Mouse (Mus musculus): Measurements from ENCODE around the gene Fbxl19. TPM values are rescaled to one million over a fixed set of nuclear protein-coding genes. Genes with fewer than 3 reads are reported as not detected.

Gene Fbxl19
- polyA plus RNA-seq, 1 experiment = 17.4 TPM

DNA sequence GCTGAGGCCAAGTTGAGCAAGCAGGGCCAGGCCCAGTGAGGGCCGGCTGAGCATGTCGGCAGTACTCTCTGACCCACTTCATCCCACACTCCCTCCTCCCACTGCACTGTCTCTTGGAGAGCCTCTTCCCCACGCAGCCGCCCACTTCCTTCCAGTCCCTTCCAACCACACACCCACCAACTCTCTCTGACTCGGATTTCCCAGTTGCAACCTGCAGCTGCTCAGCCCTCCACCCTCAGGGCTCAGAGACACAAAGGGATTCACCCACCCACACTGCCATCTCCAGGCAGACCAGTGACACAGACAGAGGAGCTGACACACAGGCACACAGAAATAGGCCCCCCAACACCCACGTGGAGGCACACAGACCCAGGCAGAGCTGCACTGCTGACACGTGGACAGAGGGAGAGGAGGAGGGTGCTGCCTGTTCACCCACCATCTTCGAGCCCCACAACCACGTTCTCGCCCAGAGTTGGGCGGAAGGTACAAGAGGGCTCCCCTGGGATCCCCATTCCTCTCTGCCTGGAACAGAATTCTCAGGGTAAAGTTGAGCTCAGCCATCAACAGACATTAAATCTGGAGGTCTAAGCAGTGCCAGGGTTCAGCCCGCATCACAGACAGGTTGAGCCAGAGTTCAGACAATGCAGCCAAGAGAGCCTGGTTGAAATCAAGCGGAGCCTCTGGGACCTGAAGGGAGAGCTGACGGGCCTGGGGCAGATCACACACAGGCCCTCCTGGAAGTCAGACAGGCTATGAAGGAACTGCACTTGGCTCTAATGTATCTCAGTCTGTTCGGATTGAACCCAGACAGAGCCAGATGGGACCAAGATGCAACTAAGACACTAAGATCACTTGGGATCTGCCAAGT lies 71.8 kb downstream of the Fbxl19 start:
- no peaks in the 10 kb centered on the region for H3K27me3 ChIP-seq (ENCODE audit: control insufficient read depth, insufficient read depth, low read length)
- no peaks in the 10 kb centered on the region for H3K36me3 ChIP-seq (ENCODE audit: control insufficient read depth, insufficient read depth, low read length)
- no peak for DNase-seq (ENCODE audit: low read depth in 1 of 2, low spot score in 2 of 2)
- TF ChIP-seq POLR2A (IDR thresholded peaks at IDR 0.05; ENCODE audit: low read depth, low read length) = no peak
- no peak for TF ChIP-seq CTCF (IDR thresholded peaks at IDR 0.05; ENCODE audit: extremely low read depth, insufficient read depth, insufficient read length, insufficient replicate concordance)
- 38% methylated on average over 15 of the region's 15 CpGs for WGBS
- no peak overlapping the region for H3K27ac ChIP-seq (ENCODE audit: insufficient read depth, low read length)
- no peaks in the 10 kb centered on the region for H3K4me1 ChIP-seq (ENCODE audit: control insufficient read depth, insufficient read depth, insufficient read length)
- H3K4me3 ChIP-seq (ENCODE audit: extremely low read depth, insufficient read depth, insufficient read length) = no peak overlapping the region

DNA sequence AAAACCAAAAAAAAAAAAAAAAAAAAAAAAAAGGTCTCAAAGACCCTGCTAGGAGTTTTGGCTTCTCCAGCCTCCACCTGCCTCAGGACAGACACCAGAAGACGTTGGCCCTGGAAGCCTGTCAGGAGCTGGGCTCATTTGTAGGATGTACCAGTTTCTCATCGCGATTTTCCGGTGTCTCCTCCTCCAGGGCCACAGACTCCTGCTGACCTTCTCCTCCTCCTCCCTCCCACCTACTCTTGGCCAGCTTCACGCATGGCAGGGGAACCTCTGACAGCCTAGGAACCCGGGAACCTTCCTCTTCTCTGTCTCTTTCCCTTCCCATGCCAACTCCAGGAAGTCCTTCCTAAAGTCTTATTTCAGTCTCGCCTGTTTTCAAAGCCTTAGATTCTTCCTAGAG lies 72.7 kb downstream of the Fbxl19 start:
- H3K4me1 ChIP-seq (ENCODE audit: control insufficient read depth, insufficient read depth, insufficient read length) = no peaks in the 10 kb centered on the region
- no peak for TF ChIP-seq CTCF (IDR thresholded peaks at IDR 0.05; ENCODE audit: extremely low read depth, insufficient read depth, insufficient read length, insufficient replicate concordance)
- TF ChIP-seq POLR2A (IDR thresholded peaks at IDR 0.05; ENCODE audit: low read depth, low read length) = no peak
- WGBS = 86% methylated on average over 7 of the region's 7 CpGs
- no peaks in the 10 kb centered on the region for H3K27me3 ChIP-seq (ENCODE audit: control insufficient read depth, insufficient read depth, low read length)
- DNase-seq (ENCODE audit: low read depth in 1 of 2, low spot score in 2 of 2) = no peak
- no peaks in the 10 kb centered on the region for H3K36me3 ChIP-seq (ENCODE audit: control insufficient read depth, insufficient read depth, low read length)
- no peak overlapping the region for H3K4me3 ChIP-seq (ENCODE audit: extremely low read depth, insufficient read depth, insufficient read length)
- H3K27ac ChIP-seq (ENCODE audit: insufficient read depth, low read length) = no peak overlapping the region

GRCm38 (mm10) chr7:127817776-127818175 lies 73.4 kb downstream of the Fbxl19 start:
- Histone ChIP-seq H3K4me3 (ENCODE audit: extremely low read depth, insufficient read depth, insufficient read length) (no peak overlapping the region), H3K27ac (ENCODE audit: insufficient read depth, low read length) (no peak overlapping the region), H3K4me1 (ENCODE audit: control insufficient read depth, insufficient read depth, insufficient read length) (no peaks in the 10 kb centered on the region), H3K36me3 (ENCODE audit: control insufficient read depth, insufficient read depth, low read length) (no peaks in the 10 kb centered on the region), H3K27me3 (ENCODE audit: control insufficient read depth, insufficient read depth, low read length) (no peaks in the 10 kb centered on the region)
- 88% methylated on average over 5 of the region's 5 CpGs for whole genome bisulfite sequencing
- no peak for TF ChIP-seq POLR2A (IDR thresholded peaks at IDR 0.05; ENCODE audit: low read depth, low read length)
- TF ChIP-seq CTCF (IDR thresholded peaks at IDR 0.05; ENCODE audit: extremely low read depth, insufficient read depth, insufficient read length, insufficient replicate concordance) = no peak
- no peak for DNase-seq (ENCODE audit: low read depth in 1 of 2, low spot score in 2 of 2)

Other genes starting within 250 kb of the Fbxl19 start
- gene Srcap, start 232.6 kb upstream of the Fbxl19 start, polyA plus RNA-seq (2012; rRNA removed) = 37.7 and 38.5 TPM in 2 replicates
- 12.0 and 14.6 TPM in 2 replicates for gene Gm42715, start 225.0 kb upstream of the Fbxl19 start, polyA plus RNA-seq (2012; rRNA removed)
- 4.8 TPM in 2 replicates for gene Tmem265, start 183.2 kb upstream of the Fbxl19 start, polyA plus RNA-seq (2012; rRNA removed)
- 79.5 and 91.4 TPM in 2 replicates for gene Phkg2, start 171.2 kb upstream of the Fbxl19 start, polyA plus RNA-seq (2012; rRNA removed)
- 1.6 and 2.2 TPM in 2 replicates for gene Ccdc189, start 155.9 kb upstream of the Fbxl19 start, polyA plus RNA-seq (2012; rRNA removed)
- 25.8 and 29.3 TPM in 2 replicates for gene Rnf40, start 155.8 kb upstream of the Fbxl19 start, polyA plus RNA-seq (2012; rRNA removed)
- 4.9 and 5.4 TPM in 2 replicates for gene Zfp629, start 128.7 kb upstream of the Fbxl19 start, polyA plus RNA-seq (2012; rRNA removed)
- 17.7 and 26.1 TPM in 2 replicates for gene Bcl7c, start 35.6 kb upstream of the Fbxl19 start, polyA plus RNA-seq (2012; rRNA removed)
- gene Ctf1, start 31.8 kb upstream of the Fbxl19 start, polyA plus RNA-seq (2012; rRNA removed) = 0.91 and 1.4 TPM in 2 replicates
- gene Ctf2, start 12.4 kb upstream of the Fbxl19 start, polyA plus RNA-seq (2012; rRNA removed) = not detected in 2 replicates
- 50.3 and 62.9 TPM in 2 replicates for gene Orai3, start 25.3 kb downstream of the Fbxl19 start, polyA plus RNA-seq (2012; rRNA removed)
- 13.9 and 14.9 TPM in 2 replicates for gene Setd1a, start 32.1 kb downstream of the Fbxl19 start, polyA plus RNA-seq (2012; rRNA removed)
- not detected in 2 replicates for gene Gm49388, start 41.1 kb downstream of the Fbxl19 start, polyA plus RNA-seq (2012; rRNA removed)
- 22.7 and 23.6 TPM in 2 replicates for gene Hsd3b7, start 56.1 kb downstream of the Fbxl19 start, polyA plus RNA-seq (2012; rRNA removed)
- 54.7 and 66.5 TPM in 2 replicates for gene Stx4a, start 79.8 kb downstream of the Fbxl19 start, polyA plus RNA-seq (2012; rRNA removed)
- 1.2 and 1.4 TPM in 2 replicates for gene Stx1b, start 80.0 kb downstream of the Fbxl19 start, polyA plus RNA-seq (2012; rRNA removed)
- gene Zfp646, start 131.7 kb downstream of the Fbxl19 start, polyA plus RNA-seq (2012; rRNA removed) = 27.2 and 30.7 TPM in 2 replicates
- gene Zfp668, start 132.3 kb downstream of the Fbxl19 start, polyA plus RNA-seq (2012; rRNA removed) = 8.6 and 10.4 TPM in 2 replicates
- 1.4 and 1.7 TPM in 2 replicates for gene Prss53, start 146.4 kb downstream of the Fbxl19 start, polyA plus RNA-seq (2012; rRNA removed)
- not detected in 2 replicates for gene Gm21974, start 150.9 kb downstream of the Fbxl19 start, polyA plus RNA-seq (2012; rRNA removed)
- gene Vkorc1, start 151.1 kb downstream of the Fbxl19 start, polyA plus RNA-seq (2012; rRNA removed) = 46.1 and 61.2 TPM in 2 replicates
- gene Bckdk, start 159.5 kb downstream of the Fbxl19 start, polyA plus RNA-seq (2012; rRNA removed) = 59.9 and 70.8 TPM in 2 replicates
- 11.3 and 12.2 TPM in 2 replicates for gene Kat8, start 168.0 kb downstream of the Fbxl19 start, polyA plus RNA-seq (2012; rRNA removed)
- 3.7 and 4.2 TPM in 2 replicates for gene Prss8, start 185.6 kb downstream of the Fbxl19 start, polyA plus RNA-seq (2012; rRNA removed)
- 4.4 and 6.0 TPM in 2 replicates for gene Prss36, start 202.2 kb downstream of the Fbxl19 start, polyA plus RNA-seq (2012; rRNA removed)
- gene Fus, start 222.9 kb downstream of the Fbxl19 start, polyA plus RNA-seq (2012; rRNA removed) = 239 and 285 TPM in 2 replicates
- gene Pycard, start 249.3 kb downstream of the Fbxl19 start, polyA plus RNA-seq (2012; rRNA removed) = 98.6 and 100 TPM in 2 replicates

All from spleen, adult 2 months (tissue).